Mouse (Mus musculus): ENCODE measurements around the gene Larp7. TPM values are rescaled to one million over a fixed set of nuclear protein-coding genes. Genes with fewer than 3 reads are reported as not detected.
A peak's percentile ranks its signal among the peaks of the same experiment; 100 is the strongest.

The Larp7 gene
- total RNA-seq (2021): 10 to 100 TPM; 26.5 to 27.6 TPM
- long read RNA-seq, experiment 1, transcript Larp7-201 (13 exons, 2,121 nt): major isoform, 59 of 72 reads
- long read RNA-seq, experiment 1, partial matches to known transcripts: 3 of 72 reads
- long read RNA-seq, experiment 1, other reads (novel, unspliced or antisense): 10 of 72 reads
- long read RNA-seq, experiment 2, transcript Larp7-201 (13 exons, 2,121 nt): major isoform, 58 of 69 reads
- long read RNA-seq, experiment 2, partial matches to known transcripts: 6 of 69 reads
- long read RNA-seq, experiment 2, other reads (novel, unspliced or antisense): 5 of 69 reads

GRCm38 (mm10) chr3:127552973-127553719 lies at the start of gene Larp7, which contains the start of gene Zgrf1:
Gene Larp7, minus strand, starts transcription at chr3:127553349.
Gene Zgrf1, plus strand, starts transcription at chr3:127553489.
- DNase-seq (ENCODE audit: low spot score in 2 of 2): peak; percentile 95 to 99

GRCm38 (mm10) chr3:127597136-127597535 lies 44.0 kb upstream of the Larp7 start:
- no peak for DNase-seq (ENCODE audit: low spot score in 2 of 2)

GRCm38 (mm10) chr3:127572557-127572956 lies 19.4 kb upstream of the Larp7 start:
- DNase-seq (ENCODE audit: low spot score in 2 of 2): no peak

- DNase-seq (ENCODE audit: low spot score in 2 of 2): no peak
Measured at GRCm38 (mm10) chr3:127565129-127565528, 12.0 kb upstream of the Larp7 start.

- no peak for DNase-seq (ENCODE audit: low spot score in 2 of 2)
Measured at GRCm38 (mm10) chr3:127562974-127563373, 9.8 kb upstream of the Larp7 start.

- DNase-seq (ENCODE audit: low spot score in 2 of 2): no peak
Measured at GRCm38 (mm10) chr3:127558201-127558600, 5.1 kb upstream of the Larp7 start.

- no peak for DNase-seq (ENCODE audit: low spot score in 2 of 2)
Measured at GRCm38 (mm10) chr3:127554723-127555122, 1.6 kb upstream of the Larp7 start.

DNA sequence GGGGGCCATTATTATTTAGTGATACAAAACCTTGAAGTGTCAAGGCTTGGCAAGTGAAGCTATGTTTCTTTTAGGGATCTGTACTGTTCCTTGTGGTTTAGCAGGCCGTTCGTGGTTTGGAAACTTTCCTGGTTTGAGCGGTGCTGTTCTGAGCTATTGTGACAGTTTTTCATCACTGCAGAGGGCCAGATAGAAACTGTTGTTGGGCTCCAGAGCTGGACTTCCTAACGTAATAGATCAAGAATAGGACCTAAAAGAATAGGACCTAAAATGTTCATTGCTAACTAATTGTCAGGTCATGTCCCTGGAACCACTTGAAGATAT lies 533 bp upstream of the Larp7 start:
- no peak for DNase-seq (ENCODE audit: low spot score in 2 of 2)

DNA sequence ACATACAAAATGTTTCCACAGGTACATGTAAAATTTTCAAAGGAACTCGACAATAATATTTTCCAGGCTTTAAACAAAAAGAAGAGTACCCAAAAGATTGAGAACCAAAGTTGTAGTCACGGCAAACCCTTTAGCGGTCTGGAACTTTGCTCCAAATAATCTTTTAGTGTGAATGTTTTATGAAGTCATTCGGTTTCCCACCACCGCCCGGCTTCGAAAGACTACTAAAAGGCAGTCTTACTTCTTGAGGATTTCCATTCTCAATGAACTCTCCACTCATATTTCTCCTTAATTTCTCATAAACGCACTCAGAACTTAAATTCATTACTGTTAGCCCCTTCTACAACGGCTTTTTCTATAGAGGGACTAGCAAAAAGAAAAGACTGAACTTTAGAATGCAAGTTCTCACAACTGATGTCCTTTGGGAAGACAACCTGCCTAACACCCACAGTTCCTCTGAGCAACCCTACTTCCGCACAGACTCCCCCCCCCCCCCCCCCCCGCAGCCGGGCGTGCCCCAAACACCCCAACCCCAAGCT lies 646 bp downstream of the Larp7 start:
- no peak for DNase-seq (ENCODE audit: low spot score in 2 of 2)

- no peak for DNase-seq (ENCODE audit: low spot score in 2 of 2)
Measured at GRCm38 (mm10) chr3:127547882-127548281, 5.3 kb downstream of the Larp7 start.

DNA sequence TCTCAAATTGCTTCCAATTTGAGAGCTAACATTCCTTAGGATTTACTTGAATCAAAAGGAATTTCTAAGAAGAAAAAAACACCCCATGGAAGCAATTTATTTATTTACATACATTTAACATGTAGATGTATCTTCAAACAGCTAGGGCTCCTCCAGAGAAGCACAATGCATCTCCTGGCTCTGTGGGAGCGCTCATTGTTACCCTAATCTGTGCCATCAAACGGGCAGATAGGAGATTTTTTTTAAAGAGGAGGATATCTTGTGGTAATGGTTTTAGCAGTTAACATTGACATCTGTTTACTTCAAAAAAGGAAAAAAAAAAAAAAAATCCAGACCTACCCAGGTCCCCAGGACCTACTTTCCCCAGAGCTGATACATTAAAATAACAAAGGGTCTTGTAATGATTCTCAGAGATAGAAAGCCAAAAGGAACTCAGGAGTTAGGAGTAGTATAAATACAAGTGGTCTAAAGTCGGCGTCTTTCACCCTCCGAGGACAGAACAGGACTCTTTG lies 8.5 kb downstream of the Larp7 start:
- no peak for DNase-seq (ENCODE audit: low spot score in 2 of 2)

- no peak for DNase-seq (ENCODE audit: low spot score in 2 of 2)
Measured at GRCm38 (mm10) chr3:127543976-127544375, 9.2 kb downstream of the Larp7 start.

GRCm38 (mm10) chr3:127539193-127539592 lies 14.0 kb downstream of the Larp7 start:
- no peak for DNase-seq (ENCODE audit: low spot score in 2 of 2)

DNA sequence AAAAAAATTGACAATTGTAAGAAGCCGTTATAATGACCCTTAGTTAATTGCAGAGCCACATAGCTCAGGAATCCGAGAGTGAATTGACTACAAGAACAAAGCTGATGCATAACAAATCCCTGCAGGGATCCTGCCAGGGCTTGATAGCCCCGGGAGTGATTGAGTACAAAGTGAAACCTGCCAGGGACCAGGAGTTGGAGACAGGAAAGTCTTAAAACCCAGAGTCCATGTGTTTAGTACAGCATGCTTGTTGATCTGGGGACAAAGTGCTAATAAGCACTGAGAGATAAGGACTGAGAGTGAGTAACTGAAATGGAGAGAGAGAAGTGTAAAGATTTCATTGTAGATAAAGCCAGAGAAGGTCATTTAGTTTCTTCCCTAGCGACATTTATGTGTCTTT lies 22.9 kb downstream of the Larp7 start:
- no peak for DNase-seq (ENCODE audit: low spot score in 2 of 2)

DNA sequence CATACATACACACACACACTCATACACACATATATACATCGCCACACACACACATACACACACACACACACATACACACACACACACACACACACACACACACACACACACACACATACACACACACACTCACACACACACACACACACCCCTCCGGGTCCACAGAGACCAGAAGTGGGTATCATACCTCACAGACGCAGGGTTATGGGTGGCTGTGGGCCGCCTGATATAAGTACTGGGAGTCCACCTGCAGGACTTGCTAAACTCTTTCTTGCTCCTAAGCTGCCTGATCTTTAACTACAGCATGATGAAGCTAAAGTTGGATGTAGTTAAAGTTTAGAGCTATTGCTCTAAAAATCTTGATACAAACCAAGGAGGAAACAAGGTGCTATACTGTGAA lies 23.3 kb downstream of the Larp7 start:
- DNase-seq (ENCODE audit: low spot score in 2 of 2): no peak

DNA sequence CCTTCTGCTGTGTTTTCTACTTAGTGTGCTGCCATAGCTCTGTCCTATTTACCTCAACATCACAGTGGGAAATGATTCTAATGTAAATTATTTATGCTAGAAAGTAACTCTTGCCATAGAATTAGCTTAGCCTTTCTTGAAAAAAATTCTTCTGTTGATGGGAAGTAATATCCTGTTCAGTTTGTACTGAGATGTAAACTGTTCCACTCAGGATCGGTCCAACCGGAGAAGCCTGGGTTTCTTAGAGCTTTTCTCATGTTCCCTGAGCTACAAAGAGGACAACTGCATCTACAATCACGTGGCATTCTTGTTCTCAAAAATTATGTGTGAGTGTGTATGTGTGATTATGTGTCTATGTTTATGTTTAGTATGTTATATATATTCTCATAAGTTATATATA lies 23.9 kb downstream of the Larp7 start:
- DNase-seq (ENCODE audit: low spot score in 2 of 2): no peak

DNA sequence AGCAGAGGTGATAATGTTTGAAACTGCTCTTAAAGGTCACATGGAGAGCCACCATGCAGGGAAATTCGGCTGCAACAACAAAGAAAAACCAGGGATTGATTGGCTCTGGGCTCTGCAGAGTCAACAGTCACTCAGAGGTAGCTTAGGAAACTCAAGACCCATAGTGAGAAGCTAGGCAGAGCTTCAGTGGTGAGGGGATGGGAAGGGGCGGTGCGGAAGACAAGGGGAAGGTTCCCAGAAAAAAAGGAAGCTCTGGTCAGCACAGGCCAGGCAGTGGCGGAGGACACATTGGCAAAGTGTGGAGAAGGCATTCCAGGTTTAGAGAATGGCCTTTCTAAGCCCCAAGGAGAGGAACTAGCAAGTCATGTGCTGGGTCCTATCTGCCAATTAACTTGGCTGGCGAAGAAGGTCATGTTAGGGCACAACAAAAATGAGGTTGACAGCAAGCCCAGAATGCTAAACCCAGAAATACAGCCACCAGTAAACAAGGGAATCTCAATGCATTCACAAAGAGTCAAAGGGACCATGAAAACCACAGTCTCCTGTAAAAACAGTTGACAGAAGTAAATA lies 25.6 kb downstream of the Larp7 start:
- DNase-seq (ENCODE audit: low spot score in 2 of 2): no peak

DNA sequence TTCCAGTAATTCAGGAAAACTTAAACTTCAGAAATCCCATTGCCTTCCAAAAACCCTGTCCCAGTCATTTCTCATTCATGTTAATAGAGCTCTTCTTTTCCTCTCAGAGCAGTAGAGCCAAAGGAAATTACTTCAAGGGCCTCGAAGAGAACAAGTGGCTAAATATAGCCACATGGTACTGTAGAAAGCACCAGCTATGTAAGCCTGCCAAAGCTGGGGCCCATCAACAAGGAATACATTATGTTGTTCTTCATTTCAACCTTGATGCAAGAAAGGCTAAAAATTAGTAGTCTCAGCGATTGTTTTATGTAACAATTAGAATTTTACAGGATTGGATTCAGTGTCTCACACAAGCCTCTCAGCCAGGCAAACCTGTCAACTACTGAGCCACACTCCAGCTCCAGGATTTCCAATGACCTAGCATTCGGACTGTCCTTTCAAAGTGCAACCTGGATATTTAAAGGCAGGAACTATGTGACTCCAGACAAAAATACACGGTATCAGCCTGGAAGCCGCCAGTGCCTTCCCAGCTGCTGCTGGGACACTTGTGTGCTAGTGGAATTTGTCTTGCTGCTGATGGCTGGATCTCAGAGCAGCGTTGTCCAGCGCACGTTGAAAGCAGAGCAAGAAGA lies 27.8 kb downstream of the Larp7 start:
- no peak for DNase-seq (ENCODE audit: low spot score in 2 of 2)

GRCm38 (mm10) chr3:127521156-127521555 lies 32.0 kb downstream of the Larp7 start:
- DNase-seq (ENCODE audit: low spot score in 2 of 2): no peak

- DNase-seq (ENCODE audit: low spot score in 2 of 2): no peak
Measured at GRCm38 (mm10) chr3:127520300-127520699, 32.8 kb downstream of the Larp7 start.

- DNase-seq (ENCODE audit: low spot score in 2 of 2): no peak
Measured at GRCm38 (mm10) chr3:127515251-127515650, 37.9 kb downstream of the Larp7 start.

Data from gastrocnemius, postnatal 4 days (tissue).